Mouse (Mus musculus) midbrain, postnatal 0 days (tissue): Measurements from ENCODE around the gene Cpm. TPM values are rescaled to one million over a fixed set of nuclear protein-coding genes. Genes with fewer than 3 reads are reported as not detected.

Source experiments
- ATAC-seq: fragments of 200-750 bp; cut with Nextera tagmentation; 2 replicates; pipeline ENCODE4 v1.8.0; 2017; ENCODE audit warnings: moderate number of reproducible peaks, mild to moderate bottlenecking, moderate TSS enrichment, moderate library complexity; ENCODE audit not compliant: low FRiP score
- DNase-seq: peaks from one replicate; pipeline ENCODE4 v3.0.0-alpha.2; 2015; ENCODE audit warnings: low spot score
- H3K27ac ChIP-seq: fragments of 300-500 bp; sonication (generic); 2 replicates; pipeline ENCODE4 v1.5.1; 2014; ENCODE audit warnings: low read depth, mild to moderate bottlenecking, low read length, mixed read lengths
- H3K27me3 ChIP-seq: fragments of 300-500 bp; sonication (generic); 2 replicates; pipeline ENCODE4 v1.6.1; 2014; ENCODE audit warnings: low read length, control low read depth, mixed read lengths; ENCODE audit not compliant: insufficient read depth
- H3K36me3 ChIP-seq: fragments of 300-500 bp; sonication (generic); 2 replicates; pipeline ENCODE4 v1.6.1; 2014; ENCODE audit warnings: low read length, control low read depth, mixed read lengths; ENCODE audit not compliant: insufficient read depth
- H3K4me1 ChIP-seq: fragments of 300-500 bp; sonication (generic); 2 replicates; pipeline ENCODE4 v1.6.1; 2014; ENCODE audit warnings: mild to moderate bottlenecking, control low read depth, antibody characterized with exemption, low read length, mixed read lengths; ENCODE audit not compliant: insufficient read depth
- H3K4me2 ChIP-seq: fragments of 300-500 bp; sonication (generic); 2 replicates; pipeline ENCODE4 v1.6.1; 2014; ENCODE audit warnings: low read depth, mild to moderate bottlenecking, low read length, mixed read lengths; ENCODE audit not compliant: poor library complexity, severe bottlenecking
- H3K4me3 ChIP-seq: fragments of 300-500 bp; sonication (generic); 2 replicates; pipeline ENCODE4 v1.5.1; 2014; ENCODE audit warnings: low read depth, mild to moderate bottlenecking, low read length, moderate library complexity
- H3K9ac ChIP-seq: fragments of 300-500 bp; sonication (generic); replicated peaks from 2 replicates; pipeline ENCODE4 v1.6.1; 2014; ENCODE audit warnings: mild to moderate bottlenecking, low read length, moderate library complexity, mixed read lengths; ENCODE audit not compliant: poor library complexity, severe bottlenecking
- H3K9me3 ChIP-seq: fragments of 300-500 bp; sonication (generic); 2 replicates; pipeline ENCODE4 v1.6.1; 2016; ENCODE audit warnings: low read length, control low read depth
- CTCF ChIP-seq: IDR thresholded peaks from 2 replicates; pipeline ENCODE4 v1.5.1; 2016; ENCODE audit warnings: antibody characterized with exemption, mild to moderate bottlenecking
- WGBS: fragments of 180-500 bp; shearing (Covaris S2); extraction: QIAGEN DNeasy Blood & Tissue Kit; methylation state at CpG from one replicate; pipeline ENCODE4 v1.1.7; 2014; 5-methylcytosine and 5-hydroxymethylcytosine counted together
- polyA plus RNA-seq: library from polyadenylated mRNA; unstranded; fragments of >200 nt; fragmentation: Nextera tagmentation; extraction: Ambion mirVana; gene quantifications from 2 replicates; pipeline ENCODE4 v1.2.1, GENCODE M21; 2015
- total RNA-seq: library from RNA; depleted of rRNA; stranded (reverse); fragments of >200 nt; gene quantifications from 2 replicates; pipeline ENCODE4 v1.2.3, GENCODE M21; 2014

Gene Cpm
- total and polyA plus RNA-seq, 2 experiments from 2014 or later: 3.9 to 7.9 TPM

GRCm38 (mm10) chr10:117605283-117606243 lies 23.7 kb upstream of the Cpm start:
- Histone ChIP-seq H3K4me3 (no peak overlapping the region), H3K27ac (no peak overlapping the region), H3K36me3 (no peaks in the 10 kb centered on the region), H3K4me2 (no peak overlapping the region), H3K27me3 (no peaks in the 10 kb centered on the region), H3K4me1 (no peaks in the 10 kb centered on the region), H3K9me3 (no peaks in the 10 kb centered on the region), H3K9ac (no peak overlapping the region)
- WGBS: 86% methylated on average over 15 of the region's 15 CpGs
- ATAC-seq (no peak), DNase-seq (no peak)
- TF ChIP-seq CTCF: no peak

- H3K4me2 ChIP-seq: no peak overlapping the region
- no peak overlapping the region for H3K27ac ChIP-seq
- H3K4me3 ChIP-seq: no peak overlapping the region
- 87% methylated on average over 5 of the region's 5 CpGs for WGBS
- DNase-seq (no peak), ATAC-seq (no peak)
- no peak overlapping the region for H3K9ac ChIP-seq
- no peaks in the 10 kb centered on the region for H3K36me3 ChIP-seq
- no peaks in the 10 kb centered on the region for H3K9me3 ChIP-seq
- H3K4me1 ChIP-seq: no peaks in the 10 kb centered on the region
- TF ChIP-seq CTCF: no peak
- no peaks in the 10 kb centered on the region for H3K27me3 ChIP-seq
Measured at GRCm38 (mm10) chr10:117606423-117606822, 22.9 kb upstream of the Cpm start.

- no peak for ATAC-seq
- Histone ChIP-seq H3K36me3 (no peaks in the 10 kb centered on the region), H3K9ac (no peak overlapping the region), H3K4me2 (no peak overlapping the region), H3K4me3 (no peak overlapping the region), H3K27me3 (no peaks in the 10 kb centered on the region), H3K27ac (no peak overlapping the region), H3K9me3 (no peaks in the 10 kb centered on the region), H3K4me1 (no peaks in the 10 kb centered on the region)
- DNase-seq: no peak
- no peak for TF ChIP-seq CTCF
- 92% methylated on average over 20 of the region's 20 CpGs for WGBS
Measured at GRCm38 (mm10) chr10:117607051-117607803, 22.1 kb upstream of the Cpm start.

GRCm38 (mm10) chr10:117607804-117608279 lies 21.5 kb upstream of the Cpm start:
- no peak overlapping the region for H3K9ac ChIP-seq
- no peak for TF ChIP-seq CTCF
- 94% methylated on average over 10 of the region's 10 CpGs for WGBS
- H3K27ac ChIP-seq: no peak overlapping the region
- no peak overlapping the region for H3K4me2 ChIP-seq
- no peak for DNase-seq
- no peaks in the 10 kb centered on the region for H3K9me3 ChIP-seq
- no peaks in the 10 kb centered on the region for H3K36me3 ChIP-seq
- no peaks in the 10 kb centered on the region for H3K27me3 ChIP-seq
- H3K4me3 ChIP-seq: no peak overlapping the region
- H3K4me1 ChIP-seq: no peaks in the 10 kb centered on the region
- no peak for ATAC-seq

GRCm38 (mm10) chr10:117608487-117608886 lies 20.8 kb upstream of the Cpm start:
- ATAC-seq: no peak
- 91% methylated on average over 7 of the region's 7 CpGs for WGBS
- no peak overlapping the region for H3K4me2 ChIP-seq

More at GRCm38 (mm10) chr10:117608487-117608886, 20.8 kb upstream of the Cpm start:
- no peaks in the 10 kb centered on the region for H3K36me3 ChIP-seq
- no peak for DNase-seq
- H3K27me3 ChIP-seq: no peaks in the 10 kb centered on the region
- H3K27ac ChIP-seq: no peak overlapping the region
- no peaks in the 10 kb centered on the region for H3K9me3 ChIP-seq
- no peak overlapping the region for H3K4me3 ChIP-seq
- no peak for TF ChIP-seq CTCF
- H3K9ac ChIP-seq: no peak overlapping the region
- H3K4me1 ChIP-seq: no peaks in the 10 kb centered on the region
